ENCODE assay signal across 17 mouse cellular contexts in genomic region chrX:134844424-134844823, GRCm38 (mm10).
"Had no signal": no experiment of that assay in that cellular context is flagged by ENCODE, and none has a peak within 500 bp of the region (broad histone marks: within the 10 kb centered on the region; RNA-seq: fewer than 3 reads in every experiment).

No protein-coding gene starts in this region.

- H3K4me1 ChIP-seq: limb, embryonic 10.5 days; limb, embryonic 13.5 days; liver, embryonic 12.5 days; liver, embryonic 15.5 days; lung, embryonic 15.5 days had no signal

- H3K4me3 ChIP-seq: limb, embryonic 10.5 days; limb, embryonic 13.5 days; liver, embryonic 12.5 days; liver, embryonic 15.5 days; lung, embryonic 15.5 days had no signal

- H3K9ac ChIP-seq: limb, embryonic 13.5 days; liver, embryonic 12.5 days; liver, embryonic 15.5 days; lung, embryonic 15.5 days had no signal

- ATAC-seq: liver, embryonic 12.5 days had no signal

- H3K27me3 ChIP-seq: lung, embryonic 15.5 days had no signal

- H3K27ac ChIP-seq: limb, embryonic 10.5 days; limb, embryonic 13.5 days; liver, embryonic 12.5 days; liver, embryonic 15.5 days; lung, embryonic 15.5 days; stomach, postnatal 0 days had no signal

- H3K4me2 ChIP-seq: limb, embryonic 13.5 days; liver, embryonic 12.5 days; liver, embryonic 15.5 days; lung, embryonic 15.5 days; midbrain, embryonic 11.5 days had no signal

- DNase-seq: kidney, adult 9 months; kidney, postnatal 36 days; liver; lung, adult 18-20 months; lung, postnatal 10 days; lung, postnatal 36 days; midbrain, embryonic 14.5 days; thymus, adult 2 months; thymus, postnatal 14 days; thymus, postnatal 4 days had no signal

- H3K9me3 ChIP-seq: limb, embryonic 10.5 days; limb, embryonic 13.5 days; liver, embryonic 12.5 days; liver, embryonic 15.5 days; lung, embryonic 15.5 days had no signal

- H3K36me3 ChIP-seq: limb, embryonic 10.5 days; limb, embryonic 13.5 days; liver, embryonic 12.5 days; liver, embryonic 15.5 days; lung, embryonic 15.5 days had no signal
